Mouse (Mus musculus) limb, embryonic 13.5 days (tissue): ENCODE results near the gene Wdr25. TPM values are rescaled to one million over a fixed set of nuclear protein-coding genes. Genes with fewer than 3 reads are reported as not detected.

Experiments used
- ATAC-seq: fragments of 200-750 bp; cut with Nextera tagmentation; 2 replicates; pipeline ENCODE4 v1.8.0; 2017; ENCODE audit warnings: low read depth, moderate number of reproducible peaks, moderate TSS enrichment; ENCODE audit not compliant: low FRiP score
- H3K27ac ChIP-seq: fragments of 300-500 bp; sonication (generic); 2 replicates; pipeline ENCODE4 v1.5.1; 2015; ENCODE audit warnings: inconsistent platforms, mild to moderate bottlenecking, moderate library complexity
- H3K27me3 ChIP-seq: fragments of 300-500 bp; sonication (generic); 2 replicates; pipeline ENCODE4 v1.6.1; 2015; ENCODE audit warnings: mild to moderate bottlenecking, inconsistent platforms
- H3K36me3 ChIP-seq: fragments of 300-500 bp; sonication (generic); 2 replicates; pipeline ENCODE4 v1.6.1; 2015; ENCODE audit warnings: inconsistent platforms, mild to moderate bottlenecking, moderate library complexity
- H3K4me1 ChIP-seq: fragments of 300-500 bp; sonication (generic); 2 replicates; pipeline ENCODE4 v1.6.1; 2015; ENCODE audit warnings: inconsistent platforms
- H3K4me2 ChIP-seq: fragments of 300-500 bp; sonication (generic); replicated peaks from 2 replicates; pipeline ENCODE4 v1.6.1; 2015; ENCODE audit warnings: inconsistent platforms, mild to moderate bottlenecking, moderate library complexity
- H3K4me3 ChIP-seq: fragments of 300-500 bp; sonication (generic); 2 replicates; pipeline ENCODE4 v1.5.1; 2015; ENCODE audit warnings: moderate library complexity, mild to moderate bottlenecking, inconsistent platforms
- H3K9ac ChIP-seq: fragments of 300-500 bp; sonication (generic); 2 replicates; pipeline ENCODE4 v1.6.1; 2015; ENCODE audit warnings: mild to moderate bottlenecking, inconsistent platforms
- H3K9me3 ChIP-seq: fragments of 300-500 bp; sonication (generic); 2 replicates; pipeline ENCODE4 v1.6.1; 2016; ENCODE audit warnings: inconsistent platforms
- WGBS: fragments of 180-500 bp; shearing (Covaris S2); methylation state at CpG from one replicate; pipeline ENCODE4 v1.1.7; 2015; 5-methylcytosine and 5-hydroxymethylcytosine counted together
- polyA plus RNA-seq: library from polyadenylated mRNA; unstranded; fragments of >200 nt; fragmentation: Nextera tagmentation; extraction: Ambion mirVana; gene quantifications from 2 replicates; pipeline ENCODE4 v1.2.1, GENCODE M21; 2015

The Wdr25 gene
- polyA plus RNA-seq, 1 experiment from 2014 or later = 9.3 TPM

- Histone ChIP-seq H3K27me3 (no peaks in the 10 kb centered on the region), H3K27ac (no peak overlapping the region), H3K4me1 (no peaks in the 10 kb centered on the region), H3K9ac (no peak overlapping the region), H3K9me3 (no peaks in the 10 kb centered on the region; the same call in 1 of the 2 replicates), H3K4me3 (no peak overlapping the region), H3K4me2 (no peak overlapping the region), H3K36me3 (peaks cover 94% of the 10 kb centered on the region)
- 74% methylated on average over 2 of the region's 2 CpGs for WGBS
- no peak for ATAC-seq
Measured at GRCm38 (mm10) chr12:108869575-108869974, 23.9 kb upstream of the Wdr25 start.

- H3K9me3 ChIP-seq = no peaks in the 10 kb centered on the region; the same call in 1 of the 2 replicates
- peaks cover 91% of the 10 kb centered on the region for H3K36me3 ChIP-seq
- 78% methylated on average over 5 of the region's 5 CpGs for WGBS
Measured at GRCm38 (mm10) chr12:108873122-108873521, 20.3 kb upstream of the Wdr25 start.

GRCm38 (mm10) chr12:108879138-108879537 is 14.3 kb upstream of the Wdr25 start:
- Histone ChIP-seq H3K4me1 (no peaks in the 10 kb centered on the region), H3K27me3 (no peaks in the 10 kb centered on the region), H3K36me3 (peaks cover 94% of the 10 kb centered on the region), H3K9me3 (no peaks in the 10 kb centered on the region), H3K4me2 (no peak overlapping the region), H3K4me3 (no peak overlapping the region), H3K9ac (no peak overlapping the region), H3K27ac (no peak overlapping the region)
- 88% methylated on average over 4 of the region's 4 CpGs for WGBS
- ATAC-seq = no peak

More at GRCm38 (mm10) chr12:108873122-108873521, 20.3 kb upstream of the Wdr25 start:
- H3K4me1 ChIP-seq = no peaks in the 10 kb centered on the region
- ATAC-seq = no peak
- H3K9ac ChIP-seq = no peak overlapping the region
- H3K27me3 ChIP-seq = no peaks in the 10 kb centered on the region
- H3K27ac ChIP-seq = no peak overlapping the region
- H3K4me3 ChIP-seq = no peak overlapping the region
- no peak overlapping the region for H3K4me2 ChIP-seq

- Histone ChIP-seq H3K4me1 (no peaks in the 10 kb centered on the region), H3K4me3 (no peak overlapping the region), H3K27ac (no peak overlapping the region), H3K36me3 (peaks cover 93% of the 10 kb centered on the region), H3K4me2 (no peak overlapping the region), H3K27me3 (no peaks in the 10 kb centered on the region), H3K9ac (no peak overlapping the region), H3K9me3 (no peaks in the 10 kb centered on the region)
- ATAC-seq = no peak
- 86% methylated on average over 5 of the region's 5 CpGs for WGBS
Measured at GRCm38 (mm10) chr12:108880606-108881005, 12.8 kb upstream of the Wdr25 start.

- Histone ChIP-seq H3K36me3 (peaks cover 93% of the 10 kb centered on the region), H3K9ac (no peak overlapping the region), H3K9me3 (no peaks in the 10 kb centered on the region), H3K4me3 (no peak overlapping the region), H3K27ac (no peak overlapping the region), H3K4me1 (no peaks in the 10 kb centered on the region), H3K27me3 (no peaks in the 10 kb centered on the region), H3K4me2 (no peak overlapping the region)
- WGBS = 87% methylated on average over 3 of the region's 3 CpGs
- no peak for ATAC-seq
Measured at GRCm38 (mm10) chr12:108881192-108881591, 12.2 kb upstream of the Wdr25 start.

GRCm38 (mm10) chr12:108882776-108883175 is 10.7 kb upstream of the Wdr25 start:
- H3K9ac ChIP-seq = no peak overlapping the region
- H3K27me3 ChIP-seq = no peaks in the 10 kb centered on the region
- H3K4me1 ChIP-seq = no peaks in the 10 kb centered on the region
- H3K4me2 ChIP-seq = no peak overlapping the region
- H3K27ac ChIP-seq = no peak overlapping the region
- WGBS = 87% methylated on average over 8 of the region's 8 CpGs
- peaks cover 95% of the 10 kb centered on the region for H3K36me3 ChIP-seq
- H3K4me3 ChIP-seq = no peak overlapping the region
- no peaks in the 10 kb centered on the region for H3K9me3 ChIP-seq
- no peak for ATAC-seq

- Histone ChIP-seq H3K4me3 (no peak overlapping the region), H3K4me1 (no peaks in the 10 kb centered on the region), H3K36me3 (peaks cover 86% of the 10 kb centered on the region), H3K27me3 (no peaks in the 10 kb centered on the region), H3K27ac (no peak overlapping the region), H3K9me3 (no peaks in the 10 kb centered on the region), H3K9ac (no peak overlapping the region), H3K4me2 (no peak overlapping the region)
- no peak for ATAC-seq
- WGBS = 97% methylated on average over 1 of the region's 1 CpGs
Measured at GRCm38 (mm10) chr12:108885906-108886305, 7.5 kb upstream of the Wdr25 start.

- no peaks in the 10 kb centered on the region for H3K4me1 ChIP-seq
- no peak overlapping the region for H3K9ac ChIP-seq
- H3K27ac ChIP-seq = no peak overlapping the region
- no peak overlapping the region for H3K4me2 ChIP-seq
- H3K9me3 ChIP-seq = no peaks in the 10 kb centered on the region
- peaks cover 82% of the 10 kb centered on the region for H3K36me3 ChIP-seq
- no peak for ATAC-seq
- H3K4me3 ChIP-seq = no peak overlapping the region
- H3K27me3 ChIP-seq = no peaks in the 10 kb centered on the region
- WGBS = 92% methylated on average over 4 of the region's 4 CpGs
Measured at GRCm38 (mm10) chr12:108887077-108887476, 6.4 kb upstream of the Wdr25 start.

- Histone ChIP-seq H3K27me3 (no peaks in the 10 kb centered on the region), H3K4me3 (no peak overlapping the region), H3K27ac (no peak overlapping the region), H3K4me1 (peaks cover 8% of the 10 kb centered on the region), H3K9me3 (no peaks in the 10 kb centered on the region), H3K9ac (no peak overlapping the region), H3K4me2 (no peak overlapping the region), H3K36me3 (peaks cover 66% of the 10 kb centered on the region)
- 68% methylated on average over 4 of the region's 4 CpGs for WGBS
- no peak for ATAC-seq
Measured at GRCm38 (mm10) chr12:108888632-108889031, 4.8 kb upstream of the Wdr25 start.

GRCm38 (mm10) chr12:108893715-108894431 is 442 bp downstream of the Wdr25 start, which contains the start of gene Wars:
TSS of gene Wars (minus strand) at chr12:108894174.
- WGBS = under 1% methylated on average over 57 of the region's 58 CpGs
- ATAC-seq = peak; percentile 100

GRCm38 (mm10) chr12:108894432-108894816 is 993 bp downstream of the Wdr25 start:
- 2% methylated on average over 7 of the region's 7 CpGs for WGBS
- Histone ChIP-seq H3K4me1 (peaks cover 16% of the 10 kb centered on the region), H3K36me3 (peaks cover 22% of the 10 kb centered on the region), H3K9me3 (no peaks in the 10 kb centered on the region), H3K9ac (peak overlapping the region; percentile 81), H3K27me3 (no peaks in the 10 kb centered on the region), H3K4me2 (peak overlapping the region; percentile 85), H3K27ac (no peak overlapping the region), H3K4me3 (peak overlapping the region; percentile 90)
- ATAC-seq = peak; percentile 18

More at GRCm38 (mm10) chr12:108893715-108894431, 442 bp downstream of the Wdr25 start, which contains the start of gene Wars:
- H3K9ac ChIP-seq = peak within 1 kb of the TSS; percentile 81
- peaks cover 16% of the 10 kb centered on the region for H3K4me1 ChIP-seq
- H3K27ac ChIP-seq = no peak within 1 kb of the TSS
- H3K4me3 ChIP-seq = peak within 1 kb of the TSS; percentile 90
- no peaks in the 10 kb centered on the region for H3K9me3 ChIP-seq
- peak within 1 kb of the TSS; percentile 97 for H3K4me2 ChIP-seq
- no peaks in the 10 kb centered on the region for H3K27me3 ChIP-seq
- H3K36me3 ChIP-seq = peaks cover 22% of the 10 kb centered on the region; the same call in 1 of the 2 replicates

GRCm38 (mm10) chr12:108896006-108896405 is 2.6 kb downstream of the Wdr25 start:
- H3K4me1 ChIP-seq = peaks cover 16% of the 10 kb centered on the region

More at GRCm38 (mm10) chr12:108896006-108896405, 2.6 kb downstream of the Wdr25 start:
- no peak overlapping the region for H3K27ac ChIP-seq
- WGBS = 78% methylated on average over 3 of the region's 3 CpGs
- peaks cover 15% of the 10 kb centered on the region for H3K36me3 ChIP-seq
- H3K9ac ChIP-seq = no peak overlapping the region
- no peaks in the 10 kb centered on the region for H3K27me3 ChIP-seq
- ATAC-seq = no peak
- no peaks in the 10 kb centered on the region for H3K9me3 ChIP-seq
- H3K4me3 ChIP-seq = no peak overlapping the region
- no peak overlapping the region for H3K4me2 ChIP-seq
